Mouse (Mus musculus) left cerebral cortex, postnatal 36 days (tissue): Measurements from ENCODE around the gene Mmd. TPM values are rescaled to one million over a fixed set of nuclear protein-coding genes. Genes with fewer than 3 reads are reported as not detected.

Experiments used
- total RNA-seq, 2 experiments: library from RNA; stranded (reverse); gene quantifications; 2 replicates each; pipeline ENCODE4 v1.2.3; 2021

Gene Mmd
- total RNA-seq, 2 experiments from 2014 or later, result 215 to 239 TPM

Other genes starting within 250 kb of the Mmd start
- 1 to 10 TPM in 1 of 2 experiments, under 1 TPM in 1; 0.79 to 1.1 TPM for gene Pctp, start 246.6 kb upstream of the Mmd start, total RNA-seq
- gene Tmem100, start 219.1 kb upstream of the Mmd start, total RNA-seq, result 10 to 100 TPM; 14.5 to 16.1 TPM
- gene Gm45716, start 61.8 kb upstream of the Mmd start, total RNA-seq, result 1 to 10 TPM; 3.6 to 4.4 TPM
- gene Hlf, start 141.4 kb downstream of the Mmd start, total RNA-seq, result 100 to 1,000 TPM; 134 to 138 TPM